Mouse (Mus musculus) intestine, postnatal 0 days (tissue): ENCODE data around the gene Rgs5. TPM values are rescaled to one million over a fixed set of nuclear protein-coding genes. Genes with fewer than 3 reads are reported as not detected.

Source experiments
- ATAC-seq: fragments of 200-750 bp; cut with Nextera tagmentation; 2 replicates; pipeline ENCODE4 v1.8.0; 2017; ENCODE audit warnings: mild to moderate bottlenecking, moderate TSS enrichment, moderate library complexity
- H3K27ac ChIP-seq: fragments of 300-500 bp; sonication (generic); 2 replicates; pipeline ENCODE4 v1.5.1; 2014; ENCODE audit warnings: mild to moderate bottlenecking, low read depth, low read length, moderate library complexity
- H3K27me3 ChIP-seq: fragments of 300-500 bp; sonication (generic); replicated peaks from 2 replicates; pipeline ENCODE4 v1.6.1; 2014; ENCODE audit warnings: low read length, mixed read lengths; ENCODE audit not compliant: control insufficient read depth, insufficient read depth
- H3K36me3 ChIP-seq: fragments of 300-500 bp; sonication (generic); 2 replicates; pipeline ENCODE4 v1.6.1; 2014; ENCODE audit warnings: mild to moderate bottlenecking, moderate library complexity; ENCODE audit not compliant: control insufficient read depth, insufficient read depth
- H3K4me1 ChIP-seq: fragments of 300-500 bp; sonication (generic); replicated peaks from 2 replicates; pipeline ENCODE4 v1.6.1; 2014; ENCODE audit warnings: antibody characterized with exemption, low read length, mixed read lengths; ENCODE audit not compliant: control insufficient read depth, insufficient read depth
- H3K4me2 ChIP-seq: fragments of 300-500 bp; sonication (generic); replicated peaks from 2 replicates; pipeline ENCODE4 v1.6.1; 2014; ENCODE audit warnings: low read depth, mild to moderate bottlenecking, moderate library complexity
- H3K4me3 ChIP-seq: fragments of 300-500 bp; sonication (generic); 2 replicates; pipeline ENCODE4 v1.5.1; 2014; ENCODE audit warnings: low read depth, low read length
- H3K9ac ChIP-seq: fragments of 300-500 bp; sonication (generic); 2 replicates; pipeline ENCODE4 v1.6.1; 2014; ENCODE audit warnings: mild to moderate bottlenecking, low read depth, low read length
- H3K9me3 ChIP-seq: fragments of 300-500 bp; sonication (generic); 2 replicates; pipeline ENCODE4 v1.6.1; 2016; ENCODE audit warnings: mixed run types; ENCODE audit not compliant: control insufficient read depth
- CTCF ChIP-seq: sonication (generic); IDR thresholded peaks from 2 replicates; pipeline ENCODE4 v1.5.1; 2016; ENCODE audit warnings: low read depth, mild to moderate bottlenecking, control low read depth, antibody characterized with exemption, moderate library complexity
- WGBS: fragments of 180-500 bp; shearing (Covaris S2); extraction: QIAGEN DNeasy Blood & Tissue Kit; methylation state at CpG from one replicate; pipeline ENCODE4 v1.1.7; 2014; 5-methylcytosine and 5-hydroxymethylcytosine counted together
- polyA plus RNA-seq: library from polyadenylated mRNA; unstranded; fragments of >200 nt; fragmentation: Nextera tagmentation; extraction: Ambion mirVana; gene quantifications from 2 replicates; pipeline ENCODE4 v1.2.1, GENCODE M21; 2015

Gene Rgs5
- polyA plus RNA-seq, 1 experiment from 2014 or later: 21.1 TPM

- H3K4me2 ChIP-seq: no peak overlapping the region
- no peak overlapping the region for H3K4me3 ChIP-seq
- TF ChIP-seq CTCF: no peak
- ATAC-seq: no peak
- no peak overlapping the region for H3K9ac ChIP-seq
- H3K27me3 ChIP-seq: no peaks in the 10 kb centered on the region
- no peaks in the 10 kb centered on the region; the same call in 1 of the 2 replicates for H3K36me3 ChIP-seq
- 75% methylated on average over 4 of the region's 4 CpGs for WGBS
- no peaks in the 10 kb centered on the region for H3K4me1 ChIP-seq
- H3K9me3 ChIP-seq: no peaks in the 10 kb centered on the region
- H3K27ac ChIP-seq: no peak overlapping the region
Observed at GRCm38 (mm10) chr1:169697236-169697635, 41.9 kb downstream of the Rgs5 start.

- Histone ChIP-seq H3K4me1 (no peaks in the 10 kb centered on the region), H3K9ac (no peak overlapping the region), H3K9me3 (no peaks in the 10 kb centered on the region), H3K4me3 (no peak overlapping the region), H3K27ac (no peak overlapping the region), H3K4me2 (no peak overlapping the region), H3K36me3 (no peaks in the 10 kb centered on the region), H3K27me3 (no peaks in the 10 kb centered on the region)
- 94% methylated on average over 2 of the region's 2 CpGs for WGBS
- no peak for TF ChIP-seq CTCF
- ATAC-seq: no peak
Observed at GRCm38 (mm10) chr1:169699184-169699583, 43.9 kb downstream of the Rgs5 start.

GRCm38 (mm10) chr1:169704395-169705087 is 49.2 kb downstream of the Rgs5 start:
- Histone ChIP-seq H3K4me2 (no peak overlapping the region), H3K9ac (no peak overlapping the region), H3K9me3 (no peaks in the 10 kb centered on the region), H3K36me3 (no peaks in the 10 kb centered on the region), H3K27ac (no peak overlapping the region), H3K4me1 (no peaks in the 10 kb centered on the region), H3K4me3 (no peak overlapping the region), H3K27me3 (no peaks in the 10 kb centered on the region)
- no peak for ATAC-seq
- no peak for TF ChIP-seq CTCF
- WGBS: 88% methylated on average over 4 of the region's 4 CpGs

GRCm38 (mm10) chr1:169721836-169722235 is 66.5 kb downstream of the Rgs5 start:
- no peak for ATAC-seq
- H3K9ac ChIP-seq: no peak overlapping the region
- H3K4me1 ChIP-seq: no peaks in the 10 kb centered on the region
- TF ChIP-seq CTCF: no peak
- no peaks in the 10 kb centered on the region for H3K27me3 ChIP-seq
- no peak overlapping the region for H3K4me3 ChIP-seq
- no peaks in the 10 kb centered on the region for H3K9me3 ChIP-seq
- H3K36me3 ChIP-seq: no peaks in the 10 kb centered on the region
- 77% methylated on average over 2 of the region's 2 CpGs for WGBS
- H3K27ac ChIP-seq: no peak overlapping the region
- H3K4me2 ChIP-seq: no peak overlapping the region

GRCm38 (mm10) chr1:169726319-169726718 is 71.0 kb downstream of the Rgs5 start:
- Histone ChIP-seq H3K36me3 (no peaks in the 10 kb centered on the region), H3K4me3 (no peak overlapping the region), H3K4me2 (no peak overlapping the region), H3K4me1 (no peaks in the 10 kb centered on the region), H3K9ac (no peak overlapping the region), H3K27me3 (no peaks in the 10 kb centered on the region), H3K9me3 (no peaks in the 10 kb centered on the region), H3K27ac (no peak overlapping the region)
- ATAC-seq: no peak
- WGBS: 74% methylated on average over 3 of the region's 3 CpGs
- TF ChIP-seq CTCF: no peak

GRCm38 (mm10) chr1:169730599-169731100 is 75.3 kb downstream of the Rgs5 start:
- Histone ChIP-seq H3K27ac (no peak overlapping the region), H3K4me1 (no peaks in the 10 kb centered on the region), H3K27me3 (no peaks in the 10 kb centered on the region), H3K36me3 (no peaks in the 10 kb centered on the region), H3K4me3 (no peak overlapping the region), H3K4me2 (no peak overlapping the region), H3K9ac (no peak overlapping the region), H3K9me3 (no peaks in the 10 kb centered on the region)
- peak; percentile 61 for ATAC-seq
- no peak for TF ChIP-seq CTCF
- WGBS: 62% methylated on average over 7 of the region's 7 CpGs
